Mouse (Mus musculus) ovary, adult 10 weeks (tissue): ENCODE data around the gene Cebpe. TPM values are rescaled to one million over a fixed set of nuclear protein-coding genes. Genes with fewer than 3 reads are reported as not detected.

Experiments used
- polyA plus RNA-seq: library from polyadenylated mRNA; stranded (reverse); fragments of 350-450 nt; fragmentation: Illumina TruSeq; extraction: RNeasy Lipid Tissue Mini Kit (QIAGEN cat#74804); gene quantifications from one replicate; pipeline ENCODE4 v1.2.3, GENCODE M21; 2014

The Cebpe gene
- not detected for polyA plus RNA-seq

GRCm38 (mm10) chr14:54712074-54712473, at the start of gene Cebpe:
TSS of gene Cebpe (minus strand) at chr14:54712174.

DNA sequence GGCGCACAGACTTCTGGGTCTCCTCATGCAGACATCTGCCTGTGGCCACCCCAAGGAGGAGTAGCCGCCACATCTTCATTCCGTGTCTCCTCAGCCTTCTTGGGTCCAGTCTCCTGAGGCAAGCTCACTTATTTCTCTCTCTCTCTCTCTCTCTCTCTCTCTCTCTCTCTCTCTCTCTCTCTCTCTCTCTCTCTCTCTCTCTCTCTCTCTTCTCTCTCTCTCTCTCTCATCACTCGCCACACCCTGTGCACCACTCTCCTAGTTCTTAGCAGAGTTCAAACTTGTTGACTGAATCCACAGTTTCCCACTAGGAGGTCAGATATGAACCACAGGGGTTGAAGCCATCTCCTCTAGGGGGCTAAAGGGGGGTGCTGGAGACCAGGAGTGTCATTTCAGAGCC, 13.2 kb downstream of the Cebpe start, which contains the start of gene Gm29776:
Gene Gm29776 (minus strand): TSS at position 101 of the 400 bp plus-strand sequence.

GRCm38 (mm10) chr14:54686522-54687143, 25.3 kb downstream of the Cebpe start, which contains the start of gene Acin1:
TSS of gene Acin1 (minus strand) at chr14:54686931.

GRCm38 (mm10) chr14:54686063-54686521, 25.9 kb downstream of the Cebpe start, which contains the start of gene 1700123O20Rik:
TSS of gene 1700123O20Rik (plus strand) at chr14:54686216.

Other genes starting within 250 kb of the Cebpe start
- gene Lrp10, start 248.0 kb downstream of the Cebpe start, polyA plus RNA-seq, result 2.9 TPM
- 0.31 TPM for gene Rem2, start 236.1 kb downstream of the Cebpe start, polyA plus RNA-seq
- gene Prmt5, start 194.6 kb downstream of the Cebpe start, polyA plus RNA-seq, result 64.1 TPM
- gene Haus4, start 157.6 kb downstream of the Cebpe start, polyA plus RNA-seq, result 6.2 TPM
- 10.9 TPM for gene Ajuba, start 134.6 kb downstream of the Cebpe start, polyA plus RNA-seq
- 2.5 TPM for gene 4931414P19Rik, start 106.2 kb downstream of the Cebpe start, polyA plus RNA-seq
- 1.7 TPM for gene Psmb5, start 94.2 kb downstream of the Cebpe start, polyA plus RNA-seq
- gene Psmb11, start 90.7 kb downstream of the Cebpe start, polyA plus RNA-seq, result not detected
- gene Gm17606, start 71.2 kb downstream of the Cebpe start, polyA plus RNA-seq, result not detected
- 0.11 TPM for gene Cdh24, start 70.8 kb downstream of the Cebpe start, polyA plus RNA-seq
- 20.2 TPM for gene 1700123O20Rik, start 26.0 kb downstream of the Cebpe start, polyA plus RNA-seq
- 155 TPM for gene Acin1, start 25.2 kb downstream of the Cebpe start, polyA plus RNA-seq
- not detected for gene Gm29776, start 13.3 kb downstream of the Cebpe start, polyA plus RNA-seq
- gene Slc7a8, start 69.8 kb upstream of the Cebpe start, polyA plus RNA-seq, result 30.6 TPM
- not detected for gene Rnf212b, start 102.0 kb upstream of the Cebpe start, polyA plus RNA-seq
- 13.4 TPM for gene Homez, start 158.8 kb upstream of the Cebpe start, polyA plus RNA-seq
- 8.2 TPM for gene Ppp1r3e, start 165.4 kb upstream of the Cebpe start, polyA plus RNA-seq
- gene Bcl2l2, start 171.2 kb upstream of the Cebpe start, polyA plus RNA-seq, result 9.4 TPM
- gene Gm20521, start 171.3 kb upstream of the Cebpe start, polyA plus RNA-seq, result not detected
- 45.3 TPM for gene Pabpn1, start 180.3 kb upstream of the Cebpe start, polyA plus RNA-seq
- gene Slc22a17, start 201.0 kb upstream of the Cebpe start, polyA plus RNA-seq, result 0.88 TPM
- 0.63 TPM for gene Efs, start 214.0 kb upstream of the Cebpe start, polyA plus RNA-seq
- gene Il25, start 220.5 kb upstream of the Cebpe start, polyA plus RNA-seq, result not detected
- not detected for gene Cmtm5, start 224.1 kb upstream of the Cebpe start, polyA plus RNA-seq